Mouse (Mus musculus) gastrocnemius, postnatal 4 days (tissue): Measurements from ENCODE around the gene Alkbh7. TPM values are rescaled to one million over a fixed set of nuclear protein-coding genes. Genes with fewer than 3 reads are reported as not detected.

Experiments used
- DNase-seq, 2 experiments: peaks; one replicate each; pipeline ENCODE4 v3.0.0; 2021 to 2022; ENCODE audit warnings: low spot score in 2 of 2, mixed read lengths in 2 of 2
- total RNA-seq, 2 experiments: library from RNA; stranded (reverse); gene quantifications; 2 replicates each; pipeline ENCODE4 v1.2.3; 2021

The Alkbh7 gene
- total RNA-seq, 2 experiments from 2014 or later: 36.6 to 37.0 TPM

DNA sequence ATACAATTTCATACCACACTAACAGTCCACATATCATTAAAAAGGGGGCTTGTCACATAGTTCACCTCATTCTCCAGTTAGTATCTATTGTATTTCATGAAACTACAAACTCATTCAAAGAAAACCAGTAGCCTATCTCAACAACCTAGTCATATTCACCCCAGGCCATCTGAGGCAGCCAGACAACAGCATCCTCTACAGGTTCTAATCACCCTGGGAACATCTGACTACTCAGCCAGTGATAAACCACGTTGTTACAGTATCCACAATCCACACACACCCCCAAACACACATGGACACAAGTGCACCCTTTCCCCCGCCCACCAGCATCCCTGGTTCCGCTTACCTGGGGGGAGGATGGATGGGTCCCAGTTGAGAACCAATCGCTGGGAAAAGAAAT lies 30.3 kb downstream of the Alkbh7 start:
- DNase-seq: no peak

DNA sequence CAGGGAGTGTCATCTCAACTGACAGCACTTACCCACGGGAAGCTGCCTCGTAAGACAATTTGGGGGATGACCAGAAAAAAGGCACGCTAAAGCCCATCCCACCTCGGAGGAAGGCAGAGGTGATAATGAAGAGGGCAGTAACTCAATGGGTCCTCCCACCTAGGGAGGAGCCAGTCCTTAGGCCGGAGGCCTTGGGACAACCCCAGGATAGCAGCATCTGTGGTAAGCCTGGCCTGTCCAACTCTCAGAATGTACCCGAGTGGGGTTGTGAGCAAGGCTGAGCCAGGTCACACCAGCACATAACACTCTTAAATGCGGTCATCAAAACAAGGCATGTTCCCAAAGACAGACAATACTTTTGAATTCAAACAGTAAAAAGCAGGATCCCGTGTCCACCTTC lies 32.6 kb downstream of the Alkbh7 start:
- DNase-seq: no peak

DNA sequence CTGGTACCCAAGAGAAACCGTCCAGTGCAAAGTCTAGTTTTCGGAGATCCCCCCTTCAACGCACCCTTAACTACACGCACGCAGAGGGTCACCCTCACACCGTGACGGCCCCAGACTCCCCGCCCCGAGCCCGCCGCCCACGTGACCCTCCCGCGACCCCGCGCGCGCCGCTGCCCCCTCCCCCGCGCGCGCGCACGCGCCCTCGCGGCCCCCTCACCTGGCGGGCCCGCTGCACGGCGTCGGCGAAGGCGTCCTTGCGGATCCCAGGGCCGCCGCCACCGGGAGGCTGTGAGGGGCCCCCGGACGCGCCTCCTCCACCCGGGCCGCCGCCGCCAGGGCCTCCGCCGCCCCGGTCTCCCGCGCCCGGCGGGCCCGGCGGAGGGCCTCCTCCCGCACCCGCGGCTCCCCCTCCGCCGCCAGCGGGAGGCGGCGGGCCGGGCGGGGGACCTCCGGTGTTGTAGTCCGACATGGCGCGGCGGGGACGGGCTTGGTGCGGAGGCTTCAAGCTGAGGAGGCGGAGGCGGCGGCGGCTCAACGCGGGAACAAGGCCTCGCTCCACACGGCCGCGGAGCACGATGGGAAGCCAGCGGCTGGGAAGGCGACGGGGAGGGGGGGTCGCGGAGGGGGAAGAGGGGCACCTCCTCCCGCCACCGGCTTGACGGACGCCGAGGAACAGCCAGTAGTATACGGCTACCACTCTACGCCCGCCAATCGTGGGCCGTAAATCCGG lies 34.0 kb downstream of the Alkbh7 start, which contains the start of gene Khsrp:
TSS of gene Khsrp (minus strand) at position 592 of the 730 bp plus-strand sequence.
- peak; percentile 43 to 64 for DNase-seq

DNA sequence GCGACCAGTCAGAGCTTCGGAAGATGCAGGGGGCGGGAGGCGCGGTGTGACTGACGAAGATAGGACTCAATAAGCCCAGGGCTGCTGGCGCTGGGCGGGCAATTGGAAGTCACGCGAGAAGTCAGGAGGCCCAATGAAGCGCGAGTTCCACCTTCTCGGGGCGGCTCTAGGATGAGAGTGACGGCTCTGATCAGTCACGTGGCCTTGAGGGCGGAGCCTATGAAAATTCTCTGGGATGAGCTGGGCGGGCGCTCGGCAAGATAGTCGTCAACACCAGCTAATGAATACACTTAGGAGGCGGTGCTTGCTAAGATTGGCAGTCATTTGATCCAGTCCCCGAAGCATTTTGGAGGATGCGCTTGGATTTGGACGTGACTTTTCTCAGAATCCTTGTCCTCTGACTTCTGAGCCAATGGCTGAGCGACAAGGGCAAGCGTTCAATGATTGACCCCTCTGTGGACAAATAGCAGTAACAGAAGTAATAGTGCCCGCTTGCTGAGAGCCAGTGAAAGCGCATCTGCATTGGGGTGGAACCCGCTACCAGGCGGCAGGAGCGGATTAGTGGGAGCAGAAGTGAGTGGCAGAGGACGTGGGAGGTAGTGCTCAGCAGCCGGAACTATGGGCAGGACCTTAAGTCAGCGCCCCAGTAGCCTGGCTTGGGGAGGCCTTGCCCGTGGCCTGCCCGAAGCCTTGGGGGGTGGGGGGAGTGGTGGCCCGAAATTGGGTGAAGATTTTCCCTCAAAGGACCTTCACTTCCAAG lies 34.7 kb downstream of the Alkbh7 start:
- peak; percentile 93 to 99 for DNase-seq

DNA sequence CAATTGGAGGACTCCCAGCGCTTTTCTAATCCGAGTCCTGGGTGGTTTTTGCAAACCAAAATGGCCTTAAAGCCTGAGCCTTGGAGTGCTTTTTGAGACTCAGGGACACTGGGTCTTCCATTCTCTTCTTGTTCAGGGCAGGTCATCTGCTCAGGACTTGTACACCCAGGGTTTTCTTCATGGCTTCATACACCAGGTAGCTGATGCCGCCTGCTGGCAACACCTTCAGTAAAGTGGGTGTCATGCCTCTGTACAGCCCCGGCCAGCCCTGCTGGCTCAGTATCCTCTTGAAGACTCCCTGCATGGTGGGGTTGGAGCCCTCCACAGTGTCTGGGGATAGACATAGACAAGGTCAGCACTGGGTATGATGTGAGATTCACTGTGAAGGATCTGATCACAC lies 35.7 kb downstream of the Alkbh7 start:
- DNase-seq: no peak

DNA sequence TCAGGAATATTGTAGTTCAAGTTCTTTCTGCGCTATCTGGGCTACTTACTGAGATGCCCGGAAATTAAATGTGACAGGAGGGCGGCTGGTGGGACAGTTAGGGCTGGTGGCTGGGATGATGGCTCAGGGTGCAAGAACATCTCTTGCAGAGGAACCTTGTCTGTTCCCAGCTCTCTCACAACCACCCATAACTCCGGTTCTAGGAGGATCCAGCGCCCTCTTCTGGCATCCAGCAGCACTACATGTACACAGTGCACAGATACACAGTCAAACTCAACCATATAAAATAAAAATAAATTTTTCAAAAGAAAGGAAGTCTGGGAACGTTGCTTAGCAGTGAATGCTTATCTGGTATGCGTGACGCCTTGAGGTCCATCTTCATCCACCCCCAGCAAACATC lies 41.8 kb downstream of the Alkbh7 start:
- no peak for DNase-seq

DNA sequence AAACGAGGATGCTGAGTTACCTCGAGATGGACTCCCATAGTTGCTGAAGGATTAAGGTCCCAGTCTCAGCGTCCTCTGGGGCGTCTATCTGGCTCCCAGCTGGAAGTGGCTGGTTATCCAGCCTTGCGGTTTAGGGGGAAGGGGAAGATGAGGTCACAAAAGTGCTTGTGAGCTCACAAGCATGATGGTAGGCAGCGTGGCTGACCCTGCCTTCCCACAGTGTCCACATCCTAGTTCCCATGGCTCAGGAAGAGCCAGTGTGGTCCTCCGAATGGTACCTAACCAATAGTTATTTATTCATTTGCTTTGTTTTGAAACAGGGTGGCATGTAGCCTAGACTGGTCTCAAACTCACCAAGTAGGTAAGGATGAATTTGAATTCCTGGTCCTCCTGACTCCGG lies 44.4 kb downstream of the Alkbh7 start, which contains the start of gene Slc25a41:
TSS of gene Slc25a41 (minus strand) at position 101 of the 400 bp plus-strand sequence.
- no peak for DNase-seq

DNA sequence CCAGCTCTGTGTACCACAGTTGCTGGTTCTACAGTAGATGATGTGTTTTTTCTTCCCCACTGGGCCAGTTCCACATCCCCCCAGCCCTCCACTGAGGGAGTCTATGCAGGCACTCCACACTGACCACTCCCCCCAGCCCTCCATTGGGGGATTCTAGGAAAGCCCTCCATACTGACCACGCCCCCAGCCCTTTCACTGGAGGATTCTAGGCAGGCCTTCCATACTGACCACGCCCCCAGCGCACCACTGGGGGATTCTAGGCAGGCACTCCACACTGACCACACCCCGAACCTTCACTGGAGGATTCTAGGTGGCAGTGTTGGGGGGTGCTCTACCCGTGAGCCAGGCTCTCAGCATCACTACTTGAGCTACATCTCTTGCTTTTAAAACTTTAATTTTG lies 50.3 kb downstream of the Alkbh7 start:
- no peak for DNase-seq

DNA sequence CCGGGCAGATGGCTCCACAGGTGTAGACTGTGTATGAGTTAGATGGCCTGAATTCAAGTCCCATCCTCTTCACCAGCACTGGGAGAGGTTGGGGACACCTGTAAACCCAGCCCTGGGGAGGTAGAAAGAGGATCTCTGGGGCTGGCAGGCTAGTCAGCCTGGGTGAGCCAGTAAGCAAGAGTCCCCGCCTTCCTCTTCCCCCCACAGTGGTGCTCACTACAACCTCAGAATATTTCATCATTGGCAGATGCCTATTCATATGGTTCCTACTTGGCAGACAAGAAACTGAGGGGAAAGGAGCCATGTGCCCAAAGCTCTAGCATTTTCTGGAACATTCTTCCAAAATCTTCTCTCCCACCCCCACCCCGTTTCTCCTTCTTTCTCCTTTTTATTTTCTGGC lies 51.7 kb downstream of the Alkbh7 start:
- no peak for DNase-seq

Other genes with a start within 250 kb of the Alkbh7 start
- gene Nrtn, start 239.8 kb upstream of the Alkbh7 start, total RNA-seq: 1 to 10 TPM; 1.0 to 1.9 TPM
- gene Dus3l, start 232.6 kb upstream of the Alkbh7 start, total RNA-seq: 10 to 100 TPM; 21.6 to 21.7 TPM
- under 1 TPM; 0.47 to 0.49 TPM for gene Prr22, start 227.1 kb upstream of the Alkbh7 start, total RNA-seq
- 10 to 100 TPM in 1 of 2 experiments, 1 to 10 TPM in 1; 8.2 to 10.6 TPM for gene Rfx2, start 166.3 kb upstream of the Alkbh7 start, total RNA-seq
- not detected for gene Acsbg2, start 122.9 kb upstream of the Alkbh7 start, total RNA-seq
- gene 1700061G19Rik, start 121.9 kb upstream of the Alkbh7 start, total RNA-seq: not detected
- 10 to 100 TPM; 23.9 to 27.2 TPM for gene Mllt1, start 61.9 kb upstream of the Alkbh7 start, total RNA-seq
- not detected for gene Acer1, start 15.2 kb upstream of the Alkbh7 start, total RNA-seq
- 10 to 100 TPM; 35.6 to 41.4 TPM for gene Clpp, start 7.0 kb upstream of the Alkbh7 start, total RNA-seq
- gene Pspn, start 2.7 kb downstream of the Alkbh7 start, total RNA-seq: not detected
- 10 to 100 TPM; 31.9 to 34.9 TPM for gene Gtf2f1, start 13.9 kb downstream of the Alkbh7 start, total RNA-seq
- gene Gm17949, start 14.1 kb downstream of the Alkbh7 start, total RNA-seq: not detected
- gene Khsrp, start 34.2 kb downstream of the Alkbh7 start, total RNA-seq: 10 to 100 TPM; 87.0 to 87.7 TPM
- gene Slc25a41, start 44.3 kb downstream of the Alkbh7 start, total RNA-seq: not detected
- gene Crb3, start 61.8 kb downstream of the Alkbh7 start, total RNA-seq: under 1 TPM; 0.49 to 0.67 TPM
- 10 to 100 TPM; 35.5 to 35.7 TPM for gene Slc25a23, start 62.5 kb downstream of the Alkbh7 start, total RNA-seq
- 1 to 10 TPM; 2.1 TPM for gene Dennd1c, start 81.2 kb downstream of the Alkbh7 start, total RNA-seq
- gene Tubb4a, start 90.4 kb downstream of the Alkbh7 start, total RNA-seq: 1 to 10 TPM; 4.0 to 4.8 TPM
- gene Tnfsf9, start 108.0 kb downstream of the Alkbh7 start, total RNA-seq: 1 to 10 TPM; 1.3 to 1.4 TPM
- gene Cd70, start 152.4 kb downstream of the Alkbh7 start, total RNA-seq: not detected
- not detected for gene Tnfsf14, start 196.8 kb downstream of the Alkbh7 start, total RNA-seq
- 10 to 100 TPM in 1 of 2 experiments, 1 to 10 TPM in 1; 5.3 to 19.8 TPM for gene C3, start 230.8 kb downstream of the Alkbh7 start, total RNA-seq